Mouse (Mus musculus) heart, embryonic 11.5 days (tissue): ENCODE measurements at regions not wholly inside any gene's neighbourhood (a gene's known extent, or its start where the extent isn't known, plus 50 kb on each side); places are given as distances from the start of the nearest gene placed in this dataset.

Experiments used
- ATAC-seq: fragments of 200-750 bp; cut with Nextera tagmentation; replicated peaks from 2 replicates; pipeline ENCODE4 v1.8.0; 2017; ENCODE audit warnings: moderate library complexity; ENCODE audit not compliant: insufficient number of reproducible peaks, low FRiP score, low TSS enrichment
- H3K27ac ChIP-seq: fragments of 300-500 bp; sonication (generic); 2 replicates; pipeline ENCODE4 v1.5.1; 2014; ENCODE audit warnings: mild to moderate bottlenecking, low read depth, low read length
- H3K27me3 ChIP-seq: fragments of 300-500 bp; sonication (generic); 2 replicates; pipeline ENCODE4 v1.6.1; 2014; ENCODE audit warnings: mild to moderate bottlenecking, low read length, mixed read lengths; ENCODE audit not compliant: control insufficient read depth, insufficient read depth
- H3K36me3 ChIP-seq: fragments of 300-500 bp; sonication (generic); 2 replicates; pipeline ENCODE4 v1.6.1; 2014; ENCODE audit warnings: mild to moderate bottlenecking, low read length, moderate library complexity, mixed read lengths; ENCODE audit not compliant: control insufficient read depth, insufficient read depth
- H3K4me1 ChIP-seq: fragments of 300-500 bp; sonication (generic); 2 replicates; pipeline ENCODE4 v1.6.1; 2014; ENCODE audit warnings: low read length; ENCODE audit not compliant: control insufficient read depth, insufficient read depth
- H3K4me2 ChIP-seq: fragments of 300-500 bp; sonication (generic); 2 replicates; pipeline ENCODE4 v1.6.1; 2014; ENCODE audit warnings: mild to moderate bottlenecking, moderate library complexity
- H3K4me3 ChIP-seq: fragments of 300-500 bp; sonication (generic); 2 replicates; pipeline ENCODE4 v1.5.1; 2014; ENCODE audit warnings: low read depth, low read length
- H3K9ac ChIP-seq: fragments of 300-500 bp; sonication (generic); 2 replicates; pipeline ENCODE4 v1.6.1; 2014; ENCODE audit warnings: mild to moderate bottlenecking, low read depth, low read length, moderate library complexity
- H3K9me3 ChIP-seq: fragments of 300-500 bp; sonication (generic); replicated peaks from 2 replicates; pipeline ENCODE4 v1.6.1; 2016; ENCODE audit warnings: low read length; ENCODE audit not compliant: control insufficient read depth
- WGBS: fragments of 180-500 bp; shearing (Covaris S2); extraction: QIAGEN DNeasy Blood & Tissue Kit; methylation state at CpG from one replicate; pipeline ENCODE4 v1.1.7; 2014; ENCODE audit not compliant: insufficient replicate concordance; 5-methylcytosine and 5-hydroxymethylcytosine counted together

DNA sequence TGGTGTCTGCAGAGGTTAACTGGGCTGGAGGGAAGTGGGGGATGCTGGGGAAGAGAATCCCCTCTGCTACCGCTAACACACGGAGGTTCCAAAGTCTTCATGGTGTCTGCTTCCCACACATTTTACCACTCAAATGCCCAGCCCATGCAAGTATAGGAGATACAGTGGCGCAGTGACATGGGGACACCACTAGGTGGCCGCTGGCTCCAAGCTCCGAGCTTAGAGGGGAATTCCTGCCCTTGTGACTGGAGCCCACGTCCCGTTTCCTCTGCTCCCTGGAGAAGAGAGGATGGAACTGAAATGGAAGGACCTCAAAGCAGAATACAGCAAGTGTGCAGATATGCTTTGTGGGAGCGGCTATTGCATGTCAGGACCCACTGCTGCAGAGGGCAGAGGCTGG lies 218.2 kb downstream of the Cyp26b1 start:
- no peak for ATAC-seq
- H3K4me1 ChIP-seq = no peaks in the 10 kb centered on the region
- WGBS = 11% methylated on average over 8 of the region's 8 CpGs
- H3K4me3 ChIP-seq = no peak overlapping the region
- 0 out of 2 replicates have a peak, but pooled peaks cover 9% of the 10 kb centered on the region for H3K27me3 ChIP-seq
- H3K36me3 ChIP-seq = no peaks in the 10 kb centered on the region
- H3K9ac ChIP-seq = no peak overlapping the region
- no peaks in the 10 kb centered on the region for H3K9me3 ChIP-seq
- no peak overlapping the region for H3K27ac ChIP-seq
- no peak overlapping the region for H3K4me2 ChIP-seq

GRCm38 (mm10) chr6:84366365-84366764 lies 227.3 kb downstream of the Cyp26b1 start:
- no peak overlapping the region for H3K27ac ChIP-seq
- no peaks in the 10 kb centered on the region for H3K36me3 ChIP-seq
- WGBS = 42% methylated on average over 6 of the region's 6 CpGs
- ATAC-seq = no peak
- no peaks in the 10 kb centered on the region for H3K9me3 ChIP-seq
- H3K4me2 ChIP-seq = no peak overlapping the region
- no peak overlapping the region for H3K9ac ChIP-seq
- H3K4me1 ChIP-seq = no peaks in the 10 kb centered on the region
- H3K27me3 ChIP-seq = no peaks in the 10 kb centered on the region; the same call in 1 of the 2 replicates
- no peak overlapping the region for H3K4me3 ChIP-seq

DNA sequence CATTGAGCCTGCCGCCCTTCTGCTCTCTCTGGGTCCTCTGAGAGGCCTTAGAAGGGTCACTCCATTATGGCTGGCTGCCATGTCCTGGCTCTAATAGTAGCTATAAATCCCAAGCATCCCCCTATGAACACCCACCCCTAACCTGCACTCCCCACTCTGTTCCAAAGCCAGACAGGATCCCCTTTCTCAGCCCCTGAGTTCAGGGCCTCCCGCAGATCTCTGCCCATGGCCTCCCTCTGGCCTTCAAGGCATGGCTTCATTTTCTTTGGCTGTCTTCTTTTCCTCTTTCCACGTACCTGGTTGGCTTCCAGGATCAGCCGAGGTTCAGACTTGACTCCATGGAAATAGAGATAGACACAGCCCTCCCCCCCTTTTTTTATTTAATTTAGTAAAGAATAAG lies 227.8 kb downstream of the Cyp26b1 start:
- H3K4me3 ChIP-seq = no peak overlapping the region
- no peaks in the 10 kb centered on the region; the same call in 1 of the 2 replicates for H3K27me3 ChIP-seq
- no peaks in the 10 kb centered on the region for H3K9me3 ChIP-seq
- no peaks in the 10 kb centered on the region for H3K36me3 ChIP-seq
- WGBS = 69% methylated on average over 4 of the region's 4 CpGs
- no peak overlapping the region for H3K4me2 ChIP-seq
- H3K9ac ChIP-seq = no peak overlapping the region
- no peak overlapping the region for H3K27ac ChIP-seq
- H3K4me1 ChIP-seq = no peaks in the 10 kb centered on the region
- no peak for ATAC-seq

DNA sequence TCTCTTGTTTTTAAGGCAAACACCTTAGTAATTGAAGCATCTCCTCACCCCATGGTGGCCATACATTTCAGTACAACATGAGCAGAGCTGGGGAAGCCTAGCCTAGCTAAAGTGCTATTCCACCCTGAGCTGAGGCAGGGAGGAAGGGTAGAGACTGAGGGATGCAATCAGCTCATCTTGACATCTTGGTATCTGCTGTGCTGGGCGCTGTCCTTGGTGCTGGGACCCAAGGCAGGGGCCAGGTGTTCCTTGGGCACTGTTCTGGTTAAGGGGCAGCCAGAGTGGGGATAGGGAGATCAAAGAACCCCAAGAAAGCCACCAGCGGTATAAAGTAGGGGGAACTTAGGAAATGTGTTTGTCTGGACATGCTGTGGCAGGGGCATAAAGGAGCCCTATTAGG lies 228.7 kb downstream of the Cyp26b1 start:
- Histone ChIP-seq H3K9me3 (no peaks in the 10 kb centered on the region), H3K4me1 (no peaks in the 10 kb centered on the region), H3K36me3 (no peaks in the 10 kb centered on the region), H3K4me2 (no peak overlapping the region), H3K27me3 (no peaks in the 10 kb centered on the region; the same call in 1 of the 2 replicates), H3K4me3 (no peak overlapping the region), H3K27ac (no peak overlapping the region), H3K9ac (no peak overlapping the region)
- ATAC-seq = no peak
- 13% methylated on average over 2 of the region's 2 CpGs for WGBS

DNA sequence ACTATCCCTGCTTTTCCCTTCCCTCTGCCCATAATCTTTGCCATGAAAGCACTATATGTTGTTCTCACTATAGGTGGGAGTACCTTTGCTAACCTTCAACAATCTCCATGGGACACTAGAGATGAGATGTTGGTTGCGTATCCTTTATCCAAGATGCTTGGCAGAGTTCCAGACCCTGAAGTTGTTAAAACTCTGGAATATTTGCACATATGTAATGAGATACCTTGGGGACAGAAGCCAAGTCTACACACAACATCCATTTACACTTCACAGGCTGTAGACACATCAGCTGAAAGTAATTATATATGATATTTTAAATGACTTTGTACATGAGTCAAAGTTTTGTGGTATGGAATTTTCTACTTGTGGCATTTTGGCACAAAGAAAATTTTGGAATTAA lies 231.4 kb downstream of the Cyp26b1 start:
- no peaks in the 10 kb centered on the region for H3K9me3 ChIP-seq
- no peaks in the 10 kb centered on the region; the same call in 1 of the 2 replicates for H3K27me3 ChIP-seq
- no peaks in the 10 kb centered on the region for H3K4me1 ChIP-seq
- WGBS = 78% methylated on average over 1 of the region's 1 CpGs
- no peak for ATAC-seq
- H3K4me2 ChIP-seq = no peak overlapping the region
- H3K27ac ChIP-seq = no peak overlapping the region
- no peaks in the 10 kb centered on the region for H3K36me3 ChIP-seq
- no peak overlapping the region for H3K9ac ChIP-seq
- H3K4me3 ChIP-seq = no peak overlapping the region

- Histone ChIP-seq H3K36me3 (no peaks in the 10 kb centered on the region), H3K27me3 (no peaks in the 10 kb centered on the region), H3K9me3 (no peaks in the 10 kb centered on the region), H3K4me3 (no peak overlapping the region), H3K27ac (no peak overlapping the region), H3K4me1 (no peaks in the 10 kb centered on the region), H3K4me2 (no peak overlapping the region), H3K9ac (no peak overlapping the region)
- no peak for ATAC-seq
- 77% methylated on average over 10 of the region's 10 CpGs for whole genome bisulfite sequencing
Observed at GRCm38 (mm10) chr6:84357911-84358310, 235.8 kb downstream of the Cyp26b1 start.

GRCm38 (mm10) chr6:84353425-84354220 lies 240.1 kb downstream of the Cyp26b1 start:
- WGBS = 77% methylated on average over 6 of the region's 6 CpGs
- Histone ChIP-seq H3K27me3 (no peaks in the 10 kb centered on the region), H3K4me3 (no peak overlapping the region), H3K9me3 (no peaks in the 10 kb centered on the region), H3K36me3 (no peaks in the 10 kb centered on the region), H3K27ac (no peak overlapping the region), H3K4me1 (no peaks in the 10 kb centered on the region), H3K9ac (no peak overlapping the region), H3K4me2 (no peak overlapping the region)
- no peak for ATAC-seq

DNA sequence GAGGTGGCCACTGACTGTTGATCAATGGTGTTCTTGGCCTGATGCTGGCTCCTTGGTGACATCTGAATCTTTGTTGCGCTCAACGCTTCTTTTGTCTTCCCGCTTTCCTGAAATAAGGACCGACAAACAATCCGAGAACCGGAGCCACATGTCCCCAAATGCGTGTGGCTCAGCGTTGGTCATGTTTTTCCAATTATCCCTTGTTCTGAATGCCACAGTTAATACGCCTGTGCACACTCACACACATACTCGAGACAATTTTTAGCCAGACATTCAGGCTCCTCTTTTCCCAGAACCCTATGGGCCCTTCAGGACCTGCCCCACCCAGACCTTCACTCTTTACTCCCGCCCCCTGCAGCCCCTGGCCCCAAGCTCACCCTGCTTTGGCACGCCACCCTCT lies 248.8 kb downstream of the Cyp26b1 start:
- Histone ChIP-seq H3K9ac (no peak overlapping the region), H3K27me3 (no peaks in the 10 kb centered on the region; the same call in 1 of the 2 replicates), H3K4me1 (no peaks in the 10 kb centered on the region), H3K4me3 (no peak overlapping the region), H3K4me2 (no peak overlapping the region), H3K9me3 (no peaks in the 10 kb centered on the region), H3K27ac (no peak overlapping the region), H3K36me3 (no peaks in the 10 kb centered on the region)
- WGBS = 81% methylated on average over 12 of the region's 12 CpGs
- no peak for ATAC-seq

DNA sequence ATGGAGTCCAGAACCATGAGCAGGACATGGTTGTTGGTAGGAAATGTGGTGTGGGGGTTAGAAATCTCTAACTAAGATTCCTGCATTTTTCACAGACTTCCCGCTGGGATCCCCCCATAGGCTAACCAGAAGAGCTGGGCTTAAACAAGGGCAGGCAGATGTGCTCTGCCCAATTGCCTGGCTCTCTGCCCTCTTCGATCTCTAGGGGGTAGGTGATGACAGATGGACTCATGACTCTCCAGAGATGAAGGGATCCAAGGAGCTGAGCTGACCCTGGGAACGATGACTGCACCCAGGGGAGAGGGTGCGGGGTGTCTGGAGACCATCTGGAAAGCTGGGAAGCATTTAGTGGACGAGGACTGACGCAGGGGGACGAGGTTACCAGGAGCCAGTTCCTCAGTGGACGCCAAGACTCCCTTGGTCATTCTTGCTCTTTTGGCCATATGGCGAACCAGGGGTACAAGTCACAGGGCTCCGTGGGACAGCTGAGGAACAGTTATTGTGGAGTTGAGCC lies 260.0 kb downstream of the Cyp26b1 start:
- 78% methylated on average over 10 of the region's 10 CpGs for WGBS
- H3K27me3 ChIP-seq = peaks cover 4% of the 10 kb centered on the region; the same call in 1 of the 2 replicates
- no peak overlapping the region for H3K4me3 ChIP-seq
- no peak overlapping the region for H3K9ac ChIP-seq
- H3K4me1 ChIP-seq = 0 out of 2 replicates have a peak, but pooled peaks cover 2% of the 10 kb centered on the region
- no peaks in the 10 kb centered on the region for H3K36me3 ChIP-seq
- no peak overlapping the region for H3K27ac ChIP-seq
- no peak overlapping the region for H3K4me2 ChIP-seq
- no peak for ATAC-seq
- no peaks in the 10 kb centered on the region for H3K9me3 ChIP-seq
